Mouse (Mus musculus): Measurements from ENCODE around the gene Eya3. TPM values are rescaled to one million over a fixed set of nuclear protein-coding genes. Genes with fewer than 3 reads are reported as not detected.
A peak's percentile ranks its signal among the peaks of the same experiment; 100 is the strongest.
"Not testable (repeated sequence)": the region's sequence is repeated elsewhere in the genome, so short reads cannot be mapped to it uniquely, and the experiment has no call there.

Gene Eya3
- total RNA-seq, 4 experiments from 2014 or later, result 28.7 to 31.1 (median 29.0) TPM

DNA sequence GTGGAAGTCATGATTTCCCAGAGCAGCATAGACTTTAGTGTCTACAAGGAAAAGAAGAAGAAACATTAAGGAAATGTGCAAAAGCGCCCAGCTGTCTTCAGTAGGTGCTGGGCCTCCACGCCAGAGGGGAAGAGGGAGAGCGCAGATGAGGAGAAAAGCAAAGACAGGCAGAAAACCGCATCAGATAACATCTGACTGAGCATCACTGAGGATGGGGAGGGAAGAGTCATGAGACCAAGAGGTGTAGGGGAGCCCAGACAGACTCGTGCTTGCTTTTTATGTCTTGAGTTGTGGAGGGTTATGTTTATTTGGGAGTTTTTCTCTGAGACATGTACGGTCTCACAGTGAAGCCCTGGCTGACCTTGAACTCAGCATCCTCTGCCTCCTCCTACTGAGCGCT lies 102.7 kb downstream of the Eya3 start:
- no peak for DNase-seq (ENCODE audit: low spot score in 2 of 2)

DNA sequence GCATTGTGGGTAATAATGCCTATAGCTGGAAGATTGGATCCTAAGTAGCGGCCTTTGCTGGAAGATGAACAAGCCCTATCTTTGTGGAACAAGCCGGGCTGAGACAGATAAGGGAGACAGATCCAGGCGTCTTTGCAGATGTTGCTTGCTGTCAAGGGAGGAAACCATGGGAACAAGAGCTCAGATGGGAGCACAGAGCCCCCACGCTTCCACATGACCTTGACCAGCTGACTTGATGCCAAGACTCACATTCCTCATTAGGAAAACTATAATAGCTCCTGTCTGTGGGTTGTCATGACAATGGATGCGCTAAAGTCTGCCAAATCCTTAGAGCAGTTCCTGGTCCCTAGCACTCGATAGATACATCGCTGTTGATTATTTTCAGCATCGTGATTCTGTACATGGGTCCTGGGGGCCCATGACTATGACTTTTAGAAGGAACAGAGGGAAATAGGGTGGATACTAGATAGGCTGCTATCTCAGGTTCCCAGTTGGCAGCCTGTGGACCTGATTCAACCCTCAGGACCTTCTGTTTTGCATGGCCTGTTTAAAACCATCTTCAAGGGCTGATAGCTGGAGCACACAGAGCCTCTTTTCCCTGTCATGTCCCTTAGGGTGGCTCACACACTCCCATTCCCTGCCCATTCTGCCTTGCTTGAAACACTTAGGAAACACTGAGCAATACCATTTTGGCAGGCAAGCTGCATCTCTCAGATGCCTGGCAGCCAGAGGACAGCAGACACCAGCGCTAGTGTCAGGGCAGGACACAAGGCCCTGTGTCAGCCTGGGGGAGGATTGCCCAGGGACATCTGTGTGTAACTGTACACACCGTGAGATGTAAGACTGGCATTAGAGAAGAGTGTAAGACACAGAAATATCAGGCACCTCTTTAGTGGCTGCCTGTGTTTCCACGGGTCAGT lies 105.5 kb downstream of the Eya3 start:
- peak; percentile 68 to 78 for DNase-seq (ENCODE audit: low spot score in 2 of 2)

DNA sequence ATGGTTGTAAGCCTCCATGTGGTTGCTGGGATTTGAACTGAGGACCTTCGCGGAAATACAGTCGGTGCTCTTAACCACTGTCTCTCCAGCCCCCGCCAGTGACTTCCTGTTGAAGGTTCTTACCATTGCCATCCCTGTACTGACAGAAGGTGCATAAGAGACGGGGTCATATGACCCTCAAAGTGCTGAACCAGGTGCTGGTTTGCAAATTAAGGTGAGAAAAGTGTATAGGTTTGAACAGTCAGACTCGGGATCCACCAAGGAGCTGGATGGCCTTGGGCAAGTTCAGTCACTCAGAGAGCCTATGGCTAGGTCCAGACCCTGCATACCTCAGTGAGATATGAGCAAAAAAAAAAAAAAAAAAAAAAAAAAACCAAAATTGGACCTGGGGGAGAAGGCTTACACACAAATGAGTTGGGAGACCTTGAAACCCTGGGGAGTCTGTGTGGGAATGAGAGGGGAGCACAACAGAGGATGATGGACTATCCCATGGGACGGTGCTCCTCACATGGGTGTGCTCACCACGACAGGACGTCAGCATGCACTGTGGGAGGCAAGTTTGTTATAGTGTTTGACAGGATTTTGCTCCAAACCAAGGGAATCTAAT lies 108.2 kb downstream of the Eya3 start:
- DNase-seq (ENCODE audit: low spot score in 2 of 2), result no peak

DNA sequence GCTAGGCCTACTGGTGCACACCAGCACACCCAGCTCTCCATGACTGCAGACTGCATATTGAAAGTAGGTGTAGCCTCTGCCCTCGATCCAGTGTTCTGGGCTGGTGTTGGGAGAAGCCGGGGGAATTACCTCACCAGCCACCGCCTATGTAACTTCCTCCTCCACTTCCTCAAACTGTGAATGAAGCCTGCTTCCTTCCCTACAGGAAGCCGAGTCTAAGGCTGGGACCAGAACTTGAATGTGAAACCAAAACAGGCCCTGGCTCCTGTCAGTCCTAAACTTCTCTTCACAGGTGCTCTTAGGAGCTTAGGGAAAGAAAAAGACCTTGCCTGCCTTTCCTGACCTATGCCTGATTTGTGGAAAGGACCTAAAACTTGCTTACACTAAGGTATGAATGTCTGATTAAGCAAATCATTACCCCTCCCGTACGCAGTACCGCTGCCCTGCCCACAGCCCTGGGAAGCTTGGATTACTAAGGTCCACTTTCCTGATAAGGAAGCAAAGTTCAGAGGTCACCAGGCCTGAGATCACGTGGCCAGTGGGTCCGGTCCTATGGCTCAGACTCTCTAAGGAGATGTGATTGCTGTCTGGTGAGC lies 109.0 kb downstream of the Eya3 start:
- DNase-seq (ENCODE audit: low spot score in 2 of 2), result no peak

DNA sequence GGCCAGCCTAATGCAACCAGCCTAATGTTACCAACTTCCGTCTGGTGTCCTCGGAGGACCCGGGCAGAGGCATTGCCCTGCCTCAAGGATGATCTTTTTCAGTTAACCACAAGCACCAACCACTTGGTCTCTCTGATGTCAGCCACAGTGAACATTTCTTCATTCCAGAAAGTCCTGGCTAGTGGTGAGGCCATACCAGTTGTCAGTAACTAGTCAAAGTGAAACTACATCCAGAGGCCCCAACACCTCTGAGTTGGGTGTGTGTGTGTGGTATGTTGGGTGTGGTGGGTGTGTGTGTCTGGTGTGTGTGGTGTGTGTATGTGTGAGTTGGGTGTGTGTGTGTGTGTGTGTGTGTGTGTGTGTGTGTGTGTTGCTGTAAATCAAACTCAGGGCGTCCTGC lies 110.0 kb downstream of the Eya3 start:
- no peak for DNase-seq (ENCODE audit: low spot score in 2 of 2)

DNA sequence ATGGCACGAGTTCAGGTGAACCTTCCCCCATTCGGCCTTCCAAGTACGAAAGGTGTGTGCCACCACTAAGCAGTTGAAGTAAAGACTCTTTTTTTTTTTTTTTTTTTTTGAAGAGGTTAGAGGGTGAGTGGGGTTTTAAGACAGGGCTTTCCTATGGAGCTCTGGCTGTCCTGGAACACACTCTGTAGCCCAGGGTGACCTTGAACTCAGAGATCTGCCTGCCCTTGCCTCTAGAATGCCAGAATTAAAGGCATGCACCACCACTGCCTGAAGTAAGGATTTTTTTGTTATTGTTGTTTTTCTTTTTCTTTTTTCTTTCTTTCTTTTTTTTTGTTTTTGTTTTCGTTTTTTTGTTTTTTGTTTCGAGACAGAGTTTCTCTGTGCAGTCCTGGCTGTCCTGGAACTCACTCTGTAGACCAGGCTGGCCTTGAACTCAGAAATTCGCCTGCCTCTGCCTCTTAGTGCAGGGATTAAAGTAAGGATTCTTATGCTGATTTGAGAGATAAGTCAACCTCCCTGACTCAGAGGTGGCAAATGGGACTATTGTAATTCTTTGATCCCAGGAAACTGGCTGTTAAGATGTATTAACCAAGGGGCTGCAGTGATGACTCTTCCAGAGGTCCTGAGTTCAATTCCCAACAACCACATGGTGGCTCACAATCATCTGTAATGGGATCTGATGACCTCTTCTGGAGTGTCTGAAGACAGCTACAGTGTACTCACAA lies 110.6 kb downstream of the Eya3 start:
- no peak for DNase-seq (ENCODE audit: low spot score in 2 of 2)

DNA sequence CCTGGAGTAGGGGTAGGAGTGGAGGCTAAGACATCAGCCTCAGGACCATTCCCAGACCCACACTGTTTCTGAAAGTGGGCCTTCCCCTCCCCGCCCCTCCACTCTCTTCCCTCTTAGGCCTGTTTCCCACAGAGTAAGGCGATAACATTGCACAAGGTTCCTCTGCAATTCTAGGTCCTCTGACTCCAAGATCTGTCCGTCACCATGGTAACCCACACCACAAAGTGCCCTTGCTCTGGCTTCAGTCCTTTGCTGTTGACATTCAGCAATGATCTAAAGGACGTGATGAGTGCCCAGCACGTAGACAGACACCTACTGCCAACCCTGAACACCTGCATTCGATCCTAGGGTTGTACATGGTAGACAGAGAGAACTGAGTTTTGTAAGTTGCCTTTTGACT lies 114.2 kb downstream of the Eya3 start:
- no peak for DNase-seq (ENCODE audit: low spot score in 2 of 2)

DNA sequence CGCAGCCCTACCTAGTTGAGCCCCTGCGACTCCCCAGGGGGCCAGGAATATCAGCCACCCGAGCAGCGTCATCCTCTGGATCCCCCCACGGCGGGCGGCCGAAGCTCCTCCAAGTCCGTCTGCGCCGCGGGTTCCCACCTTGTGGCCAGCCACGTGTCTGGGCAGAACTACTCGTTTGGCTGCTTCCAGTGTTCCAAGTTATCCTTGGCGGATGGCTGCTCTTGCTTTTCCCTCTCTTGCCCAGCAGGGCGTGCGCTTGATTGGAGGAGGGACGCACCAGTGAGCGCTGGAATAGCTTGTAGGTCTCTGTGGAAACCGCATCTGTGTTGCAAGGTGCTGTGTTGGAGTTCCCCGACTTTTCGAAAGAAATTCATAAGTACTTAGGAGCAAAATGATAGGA lies 118.2 kb downstream of the Eya3 start, which contains the start of gene Smpdl3b:
Smpdl3b (minus strand) TSS at position 279 of the 400 bp plus-strand sequence.
- DNase-seq (ENCODE audit: low spot score in 2 of 2), result peak; percentile 67 to 69

DNA sequence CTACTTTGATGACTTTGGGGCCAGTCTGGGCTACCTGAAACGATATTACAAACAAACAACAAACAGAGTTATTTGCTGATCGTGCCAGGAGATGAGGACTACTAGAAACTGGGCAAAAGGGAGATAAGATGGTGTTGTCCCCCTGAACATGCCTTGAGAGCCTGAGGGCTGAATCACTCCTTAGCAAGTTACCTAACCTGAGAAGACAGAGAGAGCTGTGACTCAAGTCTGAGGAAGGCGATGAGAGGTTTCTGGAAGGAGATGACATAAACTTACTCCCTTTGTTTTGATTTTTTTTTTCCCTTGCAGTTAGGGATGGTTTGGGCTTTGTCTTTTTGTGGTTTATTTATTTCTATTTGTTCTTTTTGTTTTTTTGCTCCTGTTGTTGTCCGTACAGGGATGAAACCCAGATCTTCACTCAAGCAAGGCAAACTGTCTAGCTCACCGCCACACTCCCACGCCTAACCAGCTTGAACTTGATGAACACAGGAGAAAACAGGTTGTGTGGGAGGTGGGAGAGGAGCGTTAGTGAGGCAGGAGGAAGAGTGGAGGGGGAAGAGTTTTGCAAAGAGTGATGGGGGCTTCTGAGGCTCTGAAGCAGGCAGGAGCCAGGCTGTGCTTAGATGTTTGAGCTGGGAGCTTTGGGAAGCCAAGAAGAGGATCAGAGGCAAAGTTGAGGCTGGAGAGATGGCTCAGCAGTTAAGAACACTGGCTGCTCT lies 119.0 kb downstream of the Eya3 start:
- no peak for DNase-seq (ENCODE audit: low spot score in 2 of 2)

DNA sequence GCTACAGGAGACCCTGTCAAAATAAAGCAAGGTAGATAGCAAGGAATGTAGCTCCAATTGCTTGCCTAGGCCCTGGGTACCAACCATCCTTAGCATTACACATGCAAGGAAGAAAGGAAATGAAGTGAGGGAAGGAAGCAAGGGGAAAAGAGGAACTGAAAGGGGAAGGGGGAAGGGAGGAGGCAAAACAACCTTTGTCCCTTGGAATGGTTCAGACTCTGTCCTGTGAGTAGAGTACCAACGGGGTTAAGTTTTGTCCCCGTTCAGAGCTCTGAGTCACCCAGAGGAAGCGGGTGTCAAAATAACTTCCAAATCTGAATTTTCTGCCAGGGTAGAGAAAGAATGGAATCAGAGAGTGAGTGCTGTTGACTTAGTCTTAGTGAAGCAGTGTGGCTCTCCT lies 121.5 kb downstream of the Eya3 start:
- no peak for DNase-seq (ENCODE audit: low spot score in 2 of 2)

DNA sequence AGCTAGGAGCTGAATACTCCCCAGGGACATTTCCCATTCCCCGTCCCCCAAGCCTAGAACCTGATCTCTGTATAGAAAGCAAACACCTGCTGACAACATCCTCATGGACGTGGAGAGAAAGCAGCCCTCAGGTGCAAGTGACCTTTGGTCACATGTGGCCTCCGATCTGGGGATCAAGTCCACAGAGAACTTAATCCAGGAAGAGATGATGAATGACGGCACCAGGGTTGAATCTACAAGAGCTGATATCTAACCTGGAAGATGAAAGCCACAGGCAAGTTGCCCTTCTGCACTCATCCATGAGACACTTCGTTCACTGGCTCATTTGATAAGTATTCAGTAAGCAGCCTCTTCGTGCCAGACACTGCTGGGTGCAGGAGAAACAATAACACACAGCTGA lies 123.8 kb downstream of the Eya3 start:
- no peak for DNase-seq (ENCODE audit: low spot score in 2 of 2)

DNA sequence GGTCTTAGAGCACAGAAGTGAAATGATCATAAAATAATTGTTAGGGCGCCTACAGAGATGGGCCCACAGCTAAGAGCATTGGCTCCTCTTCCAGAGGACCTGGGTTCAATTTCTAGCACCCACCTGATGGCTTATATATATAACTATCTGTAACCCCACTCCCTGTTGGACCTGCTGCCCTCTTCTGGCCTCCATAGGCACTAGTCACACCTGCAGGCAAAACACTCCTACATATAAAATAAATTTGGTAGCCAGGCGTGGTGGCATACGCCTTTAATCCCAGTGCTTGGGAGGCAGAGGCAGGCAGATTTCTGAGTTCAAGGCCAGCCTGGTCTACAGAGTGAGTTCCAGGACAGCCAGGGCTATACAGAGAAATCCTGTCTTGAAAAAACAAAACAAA lies 124.3 kb downstream of the Eya3 start:
- not testable (repeated sequence) for DNase-seq (ENCODE audit: low spot score in 2 of 2)

DNA sequence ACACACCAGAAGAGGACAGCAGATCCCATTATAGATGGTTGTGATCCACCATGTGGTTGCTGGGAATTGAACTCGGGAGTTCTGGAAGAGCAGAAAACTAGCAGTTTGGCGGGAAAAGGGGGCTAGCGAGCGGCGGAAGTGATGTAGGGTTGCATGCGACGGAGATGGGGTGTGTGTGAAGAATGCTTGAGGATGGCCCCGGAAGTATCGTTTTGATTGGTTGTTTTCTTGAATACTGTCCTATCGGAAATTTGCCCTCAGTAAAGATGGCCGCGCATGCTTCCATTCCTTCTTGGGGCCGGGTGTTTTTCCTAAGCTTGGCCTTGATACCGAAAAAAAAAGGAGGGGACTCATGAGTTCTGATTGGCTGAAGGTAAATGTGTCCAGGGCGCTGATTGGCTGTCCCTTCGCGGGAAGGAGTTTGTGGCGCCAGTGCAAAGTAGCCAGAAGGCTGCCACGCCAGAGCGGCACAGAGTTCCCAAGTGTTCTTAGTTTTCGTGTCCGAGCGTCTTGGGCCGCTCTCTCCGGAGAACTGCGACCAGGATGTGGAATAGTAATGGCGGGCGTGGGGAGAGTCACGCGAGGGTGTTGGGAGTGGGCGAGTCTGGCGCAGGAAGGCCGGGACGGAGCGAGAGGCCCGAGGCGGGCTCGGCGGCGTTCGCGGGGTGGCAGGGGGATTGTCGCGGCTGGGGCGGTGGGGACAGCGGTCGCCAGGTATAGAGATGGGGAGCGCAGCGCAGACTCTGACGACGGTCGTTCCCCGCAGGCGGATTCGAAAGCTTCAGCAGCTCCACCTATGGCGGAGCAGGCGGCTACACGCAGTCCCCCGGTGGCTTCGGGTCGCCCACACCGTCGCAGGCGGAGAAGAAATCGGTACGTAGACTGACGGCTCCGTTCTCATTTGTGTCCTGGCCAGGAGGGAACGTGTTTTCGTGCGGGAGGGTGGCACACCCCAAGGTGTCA lies 129.4 kb downstream of the Eya3 start, which contains the start of gene Rpa2:
Rpa2 (plus strand) TSS at position 419 of the 963 bp plus-strand sequence.
- DNase-seq (ENCODE audit: low spot score in 2 of 2), result peak; percentile 99 to 100

DNA sequence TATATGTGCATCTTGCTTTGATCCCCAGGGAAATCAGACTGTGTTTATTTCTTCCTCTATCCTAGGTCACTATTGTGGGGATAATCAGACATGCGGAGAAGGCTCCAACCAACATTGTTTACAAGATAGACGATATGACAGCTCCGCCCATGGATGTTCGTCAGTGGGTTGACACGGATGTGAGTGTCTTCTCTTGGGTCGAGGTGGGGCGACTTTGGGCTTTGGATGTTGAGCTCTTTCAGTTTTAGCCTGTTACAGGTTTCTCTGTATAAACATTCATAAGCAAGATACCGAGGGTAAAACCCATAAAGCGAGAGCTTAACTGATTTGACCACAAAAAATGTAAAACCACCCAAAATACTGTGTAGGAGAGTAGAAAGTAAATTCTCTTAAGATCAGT lies 133.0 kb downstream of the Eya3 start:
- DNase-seq (ENCODE audit: low spot score in 2 of 2), result no peak

Other genes starting within 250 kb of the Eya3 start
- gene Phactr4, start 216.5 kb upstream of the Eya3 start, total RNA-seq (2022), result 10 to 100 TPM in 3 of 4 experiments, 1 to 10 TPM in 1; 9.0 to 14.0 (median 12.6) TPM
- gene Med18, start 175.1 kb upstream of the Eya3 start, total RNA-seq (2022), result 10 to 100 TPM in 1 of 4 experiments, 1 to 10 TPM in 3; 8.3 to 10.3 (median 9.2) TPM
- 10 to 100 TPM; 13.1 to 14.5 (median 14.4) TPM for gene Sesn2, start 128.5 kb upstream of the Eya3 start, total RNA-seq (2022)
- 100 to 1,000 TPM; 313 to 407 (median 357) TPM for gene Atpif1, start 105.3 kb upstream of the Eya3 start, total RNA-seq (2022)
- gene Dnajc8, start 103.4 kb upstream of the Eya3 start, total RNA-seq (2022), result 100 to 1,000 TPM in 2 of 4 experiments, 10 to 100 TPM in 2; 88.8 to 104 (median 94.6) TPM
- gene Ptafr, start 74.9 kb upstream of the Eya3 start, total RNA-seq (2022), result 1 to 10 TPM; 1.1 to 3.8 (median 2.5) TPM
- 1 to 10 TPM; 2.9 to 4.5 (median 3.6) TPM for gene Xkr8, start 93.6 kb downstream of the Eya3 start, total RNA-seq (2022)
- gene Smpdl3b, start 118.3 kb downstream of the Eya3 start, total RNA-seq (2022), result 1 to 10 TPM; 3.4 to 4.6 (median 4.0) TPM
- gene Rpa2, start 129.3 kb downstream of the Eya3 start, total RNA-seq (2022), result 10 to 100 TPM; 13.3 to 15.7 (median 15.1) TPM
- 1 to 10 TPM in 2 of 4 experiments, under 1 TPM in 2; 0.62 to 3.9 (median 1.6) TPM for gene Themis2, start 157.4 kb downstream of the Eya3 start, total RNA-seq (2022)
- gene Ppp1r8, start 204.2 kb downstream of the Eya3 start, total RNA-seq (2022), result 10 to 100 TPM; 37.9 to 43.2 (median 40.3) TPM
- 100 to 1,000 TPM in 2 of 4 experiments, 10 to 100 TPM in 2; 97.1 to 116 (median 106) TPM for gene Stx12, start 245.5 kb downstream of the Eya3 start, total RNA-seq (2022)